Mouse (Mus musculus) left cerebral cortex, adult 18-20 months (tissue): Measurements from ENCODE around the gene Prkag1. TPM values are rescaled to one million over a fixed set of nuclear protein-coding genes. Genes with fewer than 3 reads are reported as not detected.
"Not testable (repeated sequence)": the region's sequence is repeated elsewhere in the genome, so short reads cannot be mapped to it uniquely, and the experiment has no call there.

Experiments
- DNase-seq, 2 experiments: peaks; one replicate each; pipeline ENCODE4 v3.0.0; 2021 to 2022; ENCODE audit warnings: low spot score in 2 of 2, mixed read lengths in 1 of 2
- total RNA-seq, 2 experiments: library from RNA; stranded (reverse); gene quantifications; 2 replicates each; pipeline ENCODE4 v1.2.3; 2021

Gene Prkag1
- total RNA-seq, 2 experiments from 2014 or later, result 54.6 to 56.2 TPM

- no peak for DNase-seq
Observed at GRCm38 (mm10) chr15:98827611-98828011, 3.7 kb downstream of the Prkag1 start.

- no peak for DNase-seq
Observed at GRCm38 (mm10) chr15:98823434-98823833, 7.9 kb downstream of the Prkag1 start.

- no peak for DNase-seq
Observed at GRCm38 (mm10) chr15:98822147-98822546, 9.2 kb downstream of the Prkag1 start.

DNA sequence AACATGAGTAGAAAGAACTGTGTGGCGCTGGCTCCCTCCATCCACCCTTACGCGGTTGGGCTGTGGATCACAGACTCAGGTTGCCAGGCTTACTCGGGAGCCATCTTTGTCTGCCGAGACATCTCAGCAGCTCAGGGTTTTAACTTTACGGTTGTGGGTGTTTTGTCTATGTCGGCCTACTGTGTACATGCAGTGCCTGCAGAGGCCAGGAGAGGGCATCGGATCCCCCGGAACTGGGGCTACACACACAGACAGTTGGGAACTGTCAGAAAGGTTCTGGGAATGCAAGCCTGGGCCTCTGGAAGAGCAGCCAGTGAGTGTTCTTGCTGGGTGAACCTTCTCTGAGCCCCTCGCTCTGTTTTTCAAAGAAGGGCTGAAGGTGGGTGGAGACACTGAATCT is 9.9 kb downstream of the Prkag1 start:
- DNase-seq, result no peak

DNA sequence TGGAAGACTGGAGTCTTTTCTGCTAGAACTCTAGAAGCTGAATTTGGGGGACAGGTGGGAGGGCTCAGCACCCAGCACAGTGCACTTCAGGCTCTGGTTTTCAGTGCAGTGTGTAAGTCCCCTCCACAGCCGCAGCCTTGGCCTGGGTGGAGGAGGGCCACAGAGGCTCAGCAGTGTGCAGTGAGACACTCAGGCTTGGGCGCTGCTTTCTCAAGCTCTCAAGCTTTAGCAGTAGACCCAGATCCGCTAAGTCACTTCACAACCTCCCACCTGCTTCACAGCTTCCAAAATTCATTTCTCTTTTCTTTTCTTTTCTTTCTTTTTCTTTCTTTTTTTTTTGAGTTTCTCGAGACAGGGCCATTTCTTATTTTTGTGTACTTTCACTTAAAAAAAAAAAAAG is 10.4 kb downstream of the Prkag1 start:
- DNase-seq, result peak in 1 of 2 experiments; percentile 28

- no peak for DNase-seq
Observed at GRCm38 (mm10) chr15:98818171-98818570, 13.2 kb downstream of the Prkag1 start.

- DNase-seq, result peak; percentile 67 to 82
Observed at GRCm38 (mm10) chr15:98812741-98813424, 18.4 kb downstream of the Prkag1 start.

GRCm38 (mm10) chr15:98810212-98810611 is 21.1 kb downstream of the Prkag1 start:
- DNase-seq, result not testable (repeated sequence)

GRCm38 (mm10) chr15:98809390-98809789 is 21.9 kb downstream of the Prkag1 start, which contains the start of gene Ddn:
Gene Ddn (minus strand): TSS chr15:98809490.
- no peak for DNase-seq

GRCm38 (mm10) chr15:98808651-98809134 is 22.6 kb downstream of the Prkag1 start:
- peak; percentile 74 to 88 for DNase-seq

GRCm38 (mm10) chr15:98807895-98808650 is 23.2 kb downstream of the Prkag1 start:
- peak; percentile 78 to 86 for DNase-seq

DNA sequence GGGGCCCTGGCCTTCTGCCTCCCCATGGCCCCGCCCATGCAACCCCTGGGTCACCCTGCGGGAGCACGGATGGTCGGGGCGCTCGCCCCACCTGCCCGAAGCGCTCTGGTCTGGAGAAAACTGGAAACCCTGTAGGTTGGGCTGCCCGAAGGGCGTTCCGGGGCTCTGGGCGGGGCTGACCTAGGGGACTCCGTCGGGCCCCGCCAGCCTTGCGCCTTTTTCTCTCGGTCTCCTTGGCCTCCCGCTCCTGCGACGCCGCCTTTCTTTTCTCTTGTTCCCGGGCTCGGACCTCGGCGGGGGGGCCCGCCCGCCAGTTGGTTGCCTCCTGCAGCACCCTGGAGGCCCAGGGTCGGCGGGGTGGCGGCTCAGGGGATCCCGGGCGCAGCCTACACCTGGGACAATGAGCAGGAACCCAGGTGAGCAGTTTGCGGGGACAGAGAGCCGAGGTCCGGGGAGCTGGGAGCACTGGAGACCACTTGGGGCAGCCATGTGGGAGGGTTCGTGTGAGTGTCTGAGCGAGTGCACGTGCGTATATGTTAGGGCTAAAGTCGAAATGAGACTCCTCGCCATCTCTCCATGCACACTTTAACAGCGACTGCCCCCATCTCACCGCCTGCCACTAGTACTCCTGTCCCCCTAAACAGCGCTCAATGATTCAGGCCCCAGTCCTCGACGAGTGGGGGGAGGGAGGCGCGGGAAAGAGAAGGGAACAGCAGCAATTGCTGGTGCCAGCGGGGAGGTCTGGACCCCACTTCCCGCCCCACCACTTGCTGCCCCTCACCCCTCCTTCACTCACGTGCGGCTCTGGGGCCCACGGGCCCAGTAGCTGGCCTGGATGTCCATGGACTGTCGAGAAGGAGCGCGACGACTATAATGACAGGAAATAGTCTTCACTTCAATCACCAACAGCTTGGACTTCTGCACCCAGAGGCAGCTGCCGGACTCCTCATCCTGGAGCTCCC is 24.2 kb downstream of the Prkag1 start:
- DNase-seq, result no peak

- no peak for DNase-seq
Observed at GRCm38 (mm10) chr15:98806071-98806808, 25.1 kb downstream of the Prkag1 start.

- peak; percentile 80 to 84 for DNase-seq
Observed at GRCm38 (mm10) chr15:98805324-98806040, 25.8 kb downstream of the Prkag1 start.

DNA sequence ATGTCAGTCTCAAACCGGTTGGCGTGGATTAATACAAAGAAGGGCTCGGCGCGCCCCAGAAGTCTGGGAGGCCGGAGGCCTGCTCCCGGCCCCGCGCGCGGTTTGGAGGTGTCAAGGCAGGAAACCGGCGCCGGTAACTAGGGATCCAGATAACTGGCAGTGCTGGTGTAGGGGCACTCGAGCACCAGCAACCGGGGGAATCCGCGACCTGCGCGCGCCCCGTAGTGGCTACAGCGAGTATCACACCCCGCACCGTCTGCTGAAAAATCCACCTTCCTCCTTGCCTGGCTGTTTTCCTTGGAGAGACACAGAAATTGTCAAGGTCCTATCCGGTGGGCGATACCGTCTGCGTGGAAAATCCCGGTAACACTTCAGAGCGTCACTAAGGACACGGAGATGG is 27.3 kb downstream of the Prkag1 start:
- DNase-seq, result peak; percentile 92 to 93

- no peak for DNase-seq
Observed at GRCm38 (mm10) chr15:98802926-98803325, 28.4 kb downstream of the Prkag1 start.

DNA sequence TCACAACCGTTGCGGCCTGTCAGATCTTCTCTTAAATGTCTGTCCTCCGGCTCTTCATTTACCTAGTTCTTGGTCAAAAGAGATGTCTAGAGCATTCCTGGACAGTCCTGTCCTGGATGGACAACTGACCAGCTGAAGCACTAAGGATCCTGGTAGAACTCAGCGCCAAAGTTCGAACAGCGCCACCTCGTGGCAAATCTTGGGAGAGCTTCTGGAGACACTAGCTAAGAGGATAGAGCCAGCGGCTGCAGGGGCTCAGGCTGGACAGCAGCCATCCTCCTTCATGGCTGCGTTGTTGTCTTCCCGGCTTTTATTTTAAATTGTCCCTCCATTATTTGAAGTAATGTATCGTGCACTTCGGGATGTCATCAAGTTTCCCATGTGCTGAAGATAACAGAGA is 31.9 kb downstream of the Prkag1 start:
- DNase-seq, result peak; percentile 83 to 88

DNA sequence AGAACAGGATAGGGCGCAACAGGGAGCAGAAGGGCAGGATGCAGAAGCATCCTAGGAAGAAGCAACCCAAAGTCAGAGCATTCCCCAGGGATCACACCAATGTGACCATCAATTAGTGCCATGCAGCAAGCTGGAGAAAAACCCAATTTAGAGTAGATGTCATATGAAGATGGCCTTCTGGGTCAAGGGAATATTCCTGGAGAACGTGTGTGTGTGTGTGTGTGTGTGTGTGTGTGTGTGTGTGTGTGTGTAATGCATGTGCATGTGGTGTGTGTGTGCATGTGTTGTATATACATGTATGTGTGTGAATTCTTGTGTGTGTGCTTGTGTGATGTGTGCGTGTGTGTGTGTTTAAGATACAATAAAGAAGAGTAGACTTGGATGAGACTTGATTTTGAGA is 32.4 kb downstream of the Prkag1 start:
- DNase-seq, result no peak

GRCm38 (mm10) chr15:98797835-98798492 is 33.4 kb downstream of the Prkag1 start:
- no peak for DNase-seq
